Mouse (Mus musculus) neutrophil, adult 59 days (primary cell): ENCODE measurements around the gene Gphn. TPM values are rescaled to one million over a fixed set of nuclear protein-coding genes. Genes with fewer than 3 reads are reported as not detected.

ENCODE experiments used
- total RNA-seq, 2 experiments: library from RNA; stranded (reverse); gene quantifications; 1 replicate in 1 of 2; 2 replicates in 1 of 2; pipeline ENCODE4 v1.2.4; 2023

Gphn gene
- total RNA-seq: 10 to 100 TPM; 12.7 to 17.5 TPM

DNA sequence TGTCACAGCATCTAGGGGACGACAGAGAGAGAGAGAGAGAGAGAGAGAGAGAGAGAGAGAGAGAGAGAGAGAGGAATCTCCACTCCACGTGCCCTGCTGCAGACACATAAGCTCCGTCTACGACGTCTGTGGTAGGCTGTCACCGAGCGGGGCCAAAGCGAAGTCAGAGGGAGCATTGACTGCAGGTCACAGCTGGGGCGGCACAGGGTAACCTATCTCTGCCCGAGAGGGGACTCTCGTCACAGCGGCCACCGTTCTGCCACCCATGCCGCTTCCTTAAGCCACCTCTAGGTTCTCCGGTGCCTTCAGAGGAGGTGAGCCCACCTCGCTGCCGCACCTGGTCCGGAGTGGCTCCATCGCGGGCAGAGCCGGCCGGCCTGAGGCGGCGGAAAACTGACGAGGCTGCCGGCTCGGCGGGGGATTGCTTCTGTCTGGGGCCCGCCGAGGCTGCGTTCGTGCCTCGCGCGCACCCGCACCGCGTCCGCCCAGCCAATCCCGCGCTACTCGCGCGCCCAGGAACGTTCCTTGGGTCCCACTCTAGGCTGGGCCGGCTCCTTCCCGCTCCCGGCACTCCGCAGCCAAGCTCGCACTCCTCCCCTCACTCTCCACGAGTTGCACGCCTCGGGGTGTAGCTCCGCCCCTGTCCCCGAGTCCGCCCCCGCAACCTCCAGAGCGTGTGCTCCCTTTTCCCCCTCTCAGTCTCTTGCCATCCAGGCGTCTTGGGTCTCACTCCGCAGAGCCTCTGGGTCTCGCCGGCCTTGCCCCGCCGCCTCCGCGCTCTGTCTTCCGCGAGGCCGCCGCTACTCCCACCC, at the start of gene Gphn:
TSS of gene Gphn (plus strand) at position 673 of the 812 bp plus-strand sequence.

GRCm38 (mm10) chr12:78193942-78194341, 32.2 kb upstream of the Gphn start, which contains the start of gene Gm6657:
Gene Gm6657, plus strand, starts transcription at chr12:78194242.

GRCm38 (mm10) chr12:78691325-78691724, 465.1 kb downstream of the Gphn start, which contains the start of gene Fam71d:
Gene Fam71d, plus strand, starts transcription at chr12:78691535.

Other genes starting within 250 kb of the Gphn start
- not detected for gene Gm6657, start 32.1 kb upstream of the Gphn start, total RNA-seq